Mouse (Mus musculus): ENCODE data around the gene Gart. TPM values are rescaled to one million over a fixed set of nuclear protein-coding genes. Genes with fewer than 3 reads are reported as not detected.

The Gart gene
- total and polyA plus RNA-seq, 3 experiments = 94.0 to 509 (median 417) TPM

DNA sequence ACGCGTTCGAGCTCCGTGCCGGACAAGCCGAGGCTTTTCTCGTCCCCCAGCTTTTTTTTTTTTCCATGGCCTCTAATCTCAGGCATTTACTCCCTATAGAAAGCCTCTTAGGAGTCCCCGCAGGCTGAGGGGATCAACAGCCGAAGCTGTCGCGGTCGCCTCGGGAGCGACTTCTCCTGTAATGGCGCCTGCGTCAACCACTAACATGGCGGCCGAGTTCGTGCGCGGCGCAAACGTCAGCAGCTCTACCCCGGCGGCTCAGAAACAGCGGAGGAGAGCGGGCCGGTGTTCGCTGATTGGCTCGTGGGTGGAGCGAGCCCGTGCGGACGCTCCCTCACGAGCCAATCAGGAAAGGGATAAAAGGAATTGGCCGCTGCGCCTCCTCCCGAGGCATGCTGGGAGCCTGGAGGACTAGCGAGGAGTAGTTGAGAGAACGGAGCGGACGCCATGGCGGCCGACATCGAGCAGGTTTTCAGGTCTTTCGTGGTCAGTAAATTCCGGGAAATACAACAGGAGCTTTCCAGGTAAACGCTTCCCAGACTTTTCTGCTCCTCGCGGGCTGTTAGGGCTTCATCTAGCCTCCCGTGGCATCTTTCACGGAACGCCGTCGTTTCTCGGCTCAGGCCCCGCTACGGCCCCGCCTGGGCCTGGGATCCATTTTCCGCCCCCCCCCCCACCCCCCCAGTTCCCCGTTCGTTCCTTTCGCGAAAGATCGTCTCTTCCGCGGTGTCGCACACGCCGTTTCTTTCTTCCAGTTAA lies 888 bp upstream of the Gart start, which contains the start of gene Son (continued):
- TF ChIP-seq MAZ (IDR thresholded peaks at IDR 0.05; ENCODE audit: low read depth, low read length) (no peak), MYB (IDR thresholded peaks at IDR 0.05; ENCODE audit: low read depth, low read length) (peak; percentile 43; the same call in 1 of the 2 replicates), EP300 (IDR thresholded peaks at IDR 0.05; ENCODE audit: low read depth in 1 of 2, low read length in 2 of 2) (no peak), SMC3 (IDR thresholded peaks at IDR 0.05; ENCODE audit: low read depth, low read length) (no peak), KAT2A (conservative IDR thresholded peaks at IDR 0.05; ENCODE audit: low read depth, low read length) (peak; percentile 62), TCF12 (IDR thresholded peaks at IDR 0.05; ENCODE audit: low read depth, low read length) (peak; percentile 60; the same call in 1 of the 2 replicates), MEF2A (IDR thresholded peaks at IDR 0.05; ENCODE audit: extremely low read depth, insufficient replicate concordance, low read depth, low read length, poor library complexity, severe bottlenecking) (no peak), ZNF384 (IDR thresholded peaks at IDR 0.05; ENCODE audit: low read depth, low read length) (no peak), RCOR1 (IDR thresholded peaks at IDR 0.05; ENCODE audit: low read depth, low read length) (peak; percentile 48; the same call in 1 of the 2 replicates), ZC3H11A (IDR thresholded peaks at IDR 0.05; ENCODE audit: low read depth, low read length) (peak; percentile 65), BHLHE40 (IDR thresholded peaks at IDR 0.05; ENCODE audit: borderline replicate concordance, low read depth, low read length) (no peak), MXI1 (IDR thresholded peaks at IDR 0.05; ENCODE audit: low read depth, low read length) (peak; percentile 46; the same call in 1 of the 2 replicates), HCFC1 (IDR thresholded peaks at IDR 0.05; ENCODE audit: low read depth, low read length) (peak; percentile 83), TBP (IDR thresholded peaks at IDR 0.05; ENCODE audit: low read depth, low read length) (peak; percentile 91), ELF1 (IDR thresholded peaks at IDR 0.05; ENCODE audit: low read depth, low read length) (no peak), E2F4 (IDR thresholded peaks at IDR 0.05; ENCODE audit: borderline replicate concordance, low read depth, low read length) (0 out of 2 replicates have a peak, but pooled peaks have one; percentile 15)

DNA sequence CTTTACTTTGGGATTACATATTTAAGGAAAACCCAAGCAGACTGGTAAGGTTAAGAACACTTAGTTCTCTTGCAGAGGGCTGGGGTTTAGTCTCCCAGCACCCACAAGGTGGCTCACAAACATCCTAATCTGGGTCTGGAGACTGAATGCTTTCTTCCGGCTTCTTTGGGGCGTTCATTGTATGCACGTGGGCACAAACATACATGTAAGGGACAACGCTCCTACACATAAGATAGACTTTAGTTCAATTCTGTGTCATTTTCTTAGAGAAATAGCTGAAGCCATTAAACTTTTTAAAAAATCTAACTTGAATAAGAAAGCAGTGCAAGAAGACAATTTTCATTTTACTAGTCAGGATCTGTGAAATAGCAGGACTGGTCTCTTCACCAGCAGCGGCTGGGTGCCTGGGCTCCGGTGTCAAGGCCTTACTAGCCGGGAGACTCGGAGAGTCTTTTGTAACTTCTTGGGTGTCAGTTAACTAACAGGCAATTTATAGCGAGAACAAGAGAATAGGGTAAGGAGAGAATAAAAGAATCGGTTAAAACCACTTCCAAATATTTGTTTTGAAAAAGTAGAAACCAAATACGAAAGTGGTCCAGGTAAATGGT lies 653 bp downstream of the Gart start:
- H3K79me2 ChIP-seq (ENCODE audit: control insufficient read depth, insufficient read depth, low read length, poor library complexity) = peaks cover 75% of the 10 kb centered on the region
- peak; percentile 87 for DNase-seq (ENCODE audit: low read depth, low spot score)
- H3K27me3 ChIP-seq (ENCODE audit: control insufficient read depth in 1 of 2, insufficient read depth in 2 of 2, low read length in 2 of 2) = no peaks in the 10 kb centered on the region
- no peaks in the 10 kb centered on the region for H3K9me3 ChIP-seq (replicated peaks; ENCODE audit: insufficient read depth, low read length)
- peak overlapping the region; percentile 92 for H3K27ac ChIP-seq (ENCODE audit: control insufficient read depth, low read depth, low read length)
- H3K36me3 ChIP-seq (ENCODE audit: control insufficient read depth in 1 of 2, insufficient read depth in 2 of 2, low read length in 2 of 2) = peaks cover 11 to 30% of the 10 kb centered on the region in 2 experiments
- peak; percentile 42 for TF ChIP-seq NELFE (IDR thresholded peaks at IDR 0.05; ENCODE audit: low read depth, low read length)
- TF ChIP-seq USF1 (IDR thresholded peaks at IDR 0.05; ENCODE audit: low read depth, low read length) = peak; percentile 53; the same call in 1 of the 2 replicates
- TF ChIP-seq NRF1 (IDR thresholded peaks at IDR 0.05; ENCODE audit: insufficient read depth, low read depth, low read length, poor library complexity, severe bottlenecking) = no peak
- TF ChIP-seq MAX (IDR thresholded peaks at IDR 0.05; ENCODE audit: low read length) = peak; percentile 94
- TF ChIP-seq GATA1 (IDR thresholded peaks at IDR 0.05; ENCODE audit: low read depth, low read length) = peak; percentile 10; the same call in 1 of the 2 replicates
- peak; percentile 31; the same call in 1 of the 2 replicates for TF ChIP-seq SMC3 (IDR thresholded peaks at IDR 0.05; ENCODE audit: low read depth, low read length)
- TF ChIP-seq MEF2A (IDR thresholded peaks at IDR 0.05; ENCODE audit: extremely low read depth, insufficient replicate concordance, low read depth, low read length, poor library complexity, severe bottlenecking) = no peak
- no peak for TF ChIP-seq MAZ (IDR thresholded peaks at IDR 0.05; ENCODE audit: low read depth, low read length)
- peak; percentile 75 for TF ChIP-seq ELF1 (IDR thresholded peaks at IDR 0.05; ENCODE audit: low read depth, low read length)
- TF ChIP-seq SIN3A (IDR thresholded peaks at IDR 0.05; ENCODE audit: low read length) = peak; percentile 91
- peak; percentile 93 for TF ChIP-seq MYC (IDR thresholded peaks at IDR 0.05; ENCODE audit: low read depth, low read length)
- TF ChIP-seq HCFC1 (IDR thresholded peaks at IDR 0.05; ENCODE audit: low read depth, low read length) = peak; percentile 54
- TF ChIP-seq TBP (IDR thresholded peaks at IDR 0.05; ENCODE audit: low read depth, low read length) = 0 out of 2 replicates have a peak, but pooled peaks have one; percentile 16
- peak; percentile 98 for TF ChIP-seq MXI1 (IDR thresholded peaks at IDR 0.05; ENCODE audit: low read depth, low read length)
- peak; percentile 12; the same call in 1 of the 2 replicates for TF ChIP-seq BHLHE40 (IDR thresholded peaks at IDR 0.05; ENCODE audit: borderline replicate concordance, low read depth, low read length)
- 0 out of 2 replicates have a peak, but pooled peaks have one; percentile 54 for TF ChIP-seq CHD1 (IDR thresholded peaks at IDR 0.05; ENCODE audit: low read depth, low read length)
- no peak for TF ChIP-seq E2F4 (IDR thresholded peaks at IDR 0.05; ENCODE audit: borderline replicate concordance, low read depth, low read length)
- TF ChIP-seq CTCF (IDR thresholded peaks at IDR 0.05 in 2 of 3, conservative IDR thresholded peaks at IDR 0.05 in 1 of 3; ENCODE audit: control insufficient read depth in 1 of 3, insufficient read depth in 1 of 3, low read depth in 2 of 3, low read length in 3 of 3, poor library complexity in 1 of 3, severe bottlenecking in 1 of 3) = peak in 2 of 3 experiments; percentile 4 to 42; a peak in 3 of 6 replicates
- no peak for TF ChIP-seq ZMIZ1 (IDR thresholded peaks at IDR 0.05; ENCODE audit: low read depth, low read length)
- H3K9ac ChIP-seq (ENCODE audit: control insufficient read depth, low read depth, low read length, poor library complexity, severe bottlenecking) = peak overlapping the region; percentile 99
- H3K4me3 ChIP-seq (ENCODE audit: control insufficient read depth in 1 of 2, insufficient read depth in 1 of 2, low read depth in 2 of 2, low read length in 2 of 2) = peak overlapping the region; percentile 89 to 99
- H3K4me1 ChIP-seq (ENCODE audit: control insufficient read depth in 1 of 2, insufficient read depth in 2 of 2, low read length in 2 of 2) = peaks cover 5 to 11% of the 10 kb centered on the region in 2 experiments; a peak in 3 of 4 replicates
